Mouse (Mus musculus): Measurements from ENCODE around the gene Slc7a4.

DNA sequence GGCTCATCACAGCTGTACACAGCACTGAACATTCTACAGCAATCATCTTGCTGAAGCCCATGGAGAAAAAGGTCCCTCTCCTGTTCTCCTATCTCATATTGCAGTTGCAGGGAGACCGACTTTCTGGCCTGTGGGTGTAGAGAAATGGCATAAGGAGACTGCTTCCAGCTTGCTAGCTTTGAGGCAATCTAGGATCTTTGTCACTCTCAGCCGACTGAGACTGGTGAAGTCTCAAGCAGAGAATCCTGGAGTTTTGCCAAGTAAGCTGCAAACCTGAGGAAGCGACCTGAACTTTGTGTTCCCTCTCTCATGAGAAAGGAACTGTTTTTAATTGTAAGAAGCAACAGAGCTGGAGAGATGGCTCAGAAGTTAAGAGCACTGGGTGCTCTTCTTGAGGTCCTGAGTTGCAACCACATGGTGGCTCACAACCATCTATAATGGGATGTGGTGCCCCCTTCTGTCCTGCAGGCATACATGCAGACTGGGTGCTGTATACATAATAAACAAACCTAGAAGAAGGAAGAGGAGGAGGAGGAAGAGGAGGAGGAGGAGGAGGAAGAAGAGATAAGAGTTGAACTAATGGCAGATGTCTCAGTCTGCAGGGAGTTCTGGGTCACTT, 18.0 kb upstream of the Slc7a4 start:
- TF ChIP-seq CHD2 (IDR thresholded peaks at IDR 0.05; ENCODE audit: low read depth, low read length), result no peak
- TF ChIP-seq HCFC1 (IDR thresholded peaks at IDR 0.05; ENCODE audit: borderline replicate concordance, insufficient read depth, low read length), result no peak
- no peak for TF ChIP-seq ZC3H11A (IDR thresholded peaks at IDR 0.05; ENCODE audit: borderline replicate concordance, low read depth, low read length)
- no peak for TF ChIP-seq MAFK (IDR thresholded peaks at IDR 0.05; ENCODE audit: insufficient read depth, low read depth, low read length)
